22 mouse cellular contexts compared by ENCODE assay signal in the genomic region with DNA sequence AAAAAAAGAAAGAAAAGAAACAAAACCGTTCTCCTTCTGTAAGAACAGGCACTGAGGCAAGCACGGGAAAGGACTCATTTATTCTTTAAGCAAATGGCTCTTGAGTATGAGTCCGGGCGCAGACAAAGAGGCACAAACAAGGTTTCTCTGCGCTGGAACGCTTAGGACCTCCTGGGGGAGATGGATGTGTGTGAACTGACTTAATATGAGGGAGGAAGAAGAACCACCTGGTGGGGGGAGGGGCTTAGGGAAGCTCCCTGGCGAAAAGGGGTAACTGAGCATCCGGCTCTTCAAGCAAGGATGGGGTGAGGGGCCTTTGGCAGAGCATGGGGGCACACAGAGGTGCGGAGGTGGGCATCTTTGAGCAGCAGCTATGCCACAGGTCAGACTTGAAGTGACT. TPM values are rescaled to one million over a fixed set of nuclear protein-coding genes. Genes with fewer than 3 reads are reported as not detected.
A peak's percentile ranks its signal among the peaks of the same experiment; 100 is the strongest.
DNase-seq lines count a peak whose midpoint lies in the region; ATAC-seq and TF ChIP-seq lines count a peak whose summit lies in the region.
"Had no signal": no experiment of that assay in that cellular context is flagged by ENCODE, and none has a peak within 500 bp of the region (broad histone marks: within the 10 kb centered on the region; RNA-seq: fewer than 3 reads in every experiment).

No protein-coding gene starts in this region.

- TF ChIP-seq POLR2A in thymus, adult 2 months (IDR thresholded peaks at IDR 0.05; ENCODE audit: control insufficient read depth, extremely low read depth, insufficient read depth, low read length, poor library complexity) = no peak

- H3K4me3 ChIP-seq in forebrain, embryonic 10.5 days = no peak overlapping the region
- H3K4me3 ChIP-seq in forebrain, embryonic 11.5 days (ENCODE audit: low read depth, low read length) = no peak overlapping the region
- H3K4me3 ChIP-seq in midbrain, embryonic 16.5 days (ENCODE audit: low read depth, low read length) = no peak overlapping the region
- no peak overlapping the region for H3K4me3 ChIP-seq in midbrain, embryonic 10.5 days
- H3K4me3 ChIP-seq in thymus, adult 2 months (ENCODE audit: control insufficient read depth, insufficient read depth, low read length) = no peak overlapping the region
- no peak overlapping the region for H3K4me3 ChIP-seq in heart, embryonic 12.5 days
- H3K4me3 ChIP-seq: embryonic facial prominence, embryonic 10.5 days; hindbrain, embryonic 10.5 days; limb, embryonic 13.5 days; liver, embryonic 12.5 days had no signal

- no peak overlapping the region for H3K9ac ChIP-seq in forebrain, embryonic 11.5 days (ENCODE audit: low read length)
- no peak overlapping the region for H3K9ac ChIP-seq in midbrain, embryonic 16.5 days (ENCODE audit: low read depth, low read length)
- no peak overlapping the region for H3K9ac ChIP-seq in heart, embryonic 12.5 days
- H3K9ac ChIP-seq: liver, embryonic 12.5 days had no signal

- TF ChIP-seq CTCF in thymus, adult 2 months (IDR thresholded peaks at IDR 0.05; ENCODE audit: borderline replicate concordance, control insufficient read depth, extremely low read depth, insufficient read depth, low read length, poor library complexity) = no peak

- peaks cover 74% of the 10 kb centered on the region for H3K4me1 ChIP-seq in forebrain, embryonic 10.5 days
- peaks cover 23% of the 10 kb centered on the region for H3K4me1 ChIP-seq in forebrain, embryonic 11.5 days (replicated peaks; ENCODE audit: control insufficient read depth, insufficient read depth, low read length)
- peaks cover 50% of the 10 kb centered on the region for H3K4me1 ChIP-seq in midbrain, embryonic 16.5 days (ENCODE audit: control insufficient read depth, insufficient read depth, low read length)
- peaks cover 68% of the 10 kb centered on the region for H3K4me1 ChIP-seq in midbrain, embryonic 10.5 days
- H3K4me1 ChIP-seq in thymus, adult 2 months (replicated peaks; ENCODE audit: control insufficient read depth, insufficient read depth, low read length) = peaks cover 23% of the 10 kb centered on the region
- peaks cover 34% of the 10 kb centered on the region for H3K4me1 ChIP-seq in heart, embryonic 12.5 days (replicated peaks)

- no peak overlapping the region for H3K4me2 ChIP-seq in forebrain, embryonic 11.5 days (ENCODE audit: low read depth, low read length, severe bottlenecking)
- H3K4me2 ChIP-seq in midbrain, embryonic 16.5 days (ENCODE audit: low read length) = no peak overlapping the region
- H3K4me2 ChIP-seq in heart, embryonic 12.5 days = no peak overlapping the region
- H3K4me2 ChIP-seq: heart, embryonic 11.5 days; limb, embryonic 13.5 days; liver, embryonic 12.5 days had no signal

- H3K9me3 ChIP-seq in forebrain, embryonic 10.5 days = no peaks in the 10 kb centered on the region
- H3K9me3 ChIP-seq in forebrain, embryonic 11.5 days (ENCODE audit: control insufficient read depth, low read length) = no peaks in the 10 kb centered on the region
- H3K9me3 ChIP-seq in midbrain, embryonic 16.5 days (replicated peaks; ENCODE audit: control insufficient read depth, low read length, poor library complexity, severe bottlenecking) = no peaks in the 10 kb centered on the region
- no peaks in the 10 kb centered on the region for H3K9me3 ChIP-seq in midbrain, embryonic 10.5 days (replicated peaks)
- H3K9me3 ChIP-seq in heart, embryonic 12.5 days (replicated peaks) = no peaks in the 10 kb centered on the region
- H3K9me3 ChIP-seq: embryonic facial prominence, embryonic 10.5 days; hindbrain, embryonic 10.5 days; limb, embryonic 13.5 days; liver, embryonic 12.5 days had no signal

- peaks cover 99% of the 10 kb centered on the region for H3K27me3 ChIP-seq in forebrain, embryonic 10.5 days (ENCODE audit: poor library complexity, severe bottlenecking)
- H3K27me3 ChIP-seq in forebrain, embryonic 11.5 days (ENCODE audit: control insufficient read depth, insufficient read depth, low read length) = peaks cover 4% of the 10 kb centered on the region; the same call in 1 of the 2 replicates
- no peaks in the 10 kb centered on the region for H3K27me3 ChIP-seq in midbrain, embryonic 16.5 days (ENCODE audit: control insufficient read depth, insufficient read depth, low read depth, low read length)
- peaks cover 79% of the 10 kb centered on the region for H3K27me3 ChIP-seq in midbrain, embryonic 10.5 days (ENCODE audit: low read depth, poor library complexity, severe bottlenecking)
- no peaks in the 10 kb centered on the region for H3K27me3 ChIP-seq in thymus, adult 2 months (ENCODE audit: control insufficient read depth, insufficient read depth, low read length)
- H3K27me3 ChIP-seq in heart, embryonic 12.5 days (replicated peaks) = peaks cover 21% of the 10 kb centered on the region; the same call in 1 of the 2 replicates

- H3K36me3 ChIP-seq in forebrain, embryonic 10.5 days (replicated peaks) = no peaks in the 10 kb centered on the region
- no peaks in the 10 kb centered on the region for H3K36me3 ChIP-seq in forebrain, embryonic 11.5 days (ENCODE audit: control insufficient read depth, insufficient read depth, low read length)
- no peaks in the 10 kb centered on the region for H3K36me3 ChIP-seq in midbrain, embryonic 16.5 days (ENCODE audit: control insufficient read depth, insufficient read depth, low read length)
- no peaks in the 10 kb centered on the region for H3K36me3 ChIP-seq in midbrain, embryonic 10.5 days
- H3K36me3 ChIP-seq in thymus, adult 2 months (ENCODE audit: control insufficient read depth, insufficient read depth, low read length) = no peaks in the 10 kb centered on the region
- no peaks in the 10 kb centered on the region for H3K36me3 ChIP-seq in heart, embryonic 12.5 days
- H3K36me3 ChIP-seq: embryonic facial prominence, embryonic 10.5 days; hindbrain, embryonic 10.5 days; limb, embryonic 13.5 days; liver, embryonic 12.5 days had no signal

- ATAC-seq in forebrain, embryonic 11.5 days (replicated peaks; ENCODE audit: low FRiP score) = no peak
- no peak for ATAC-seq in midbrain, embryonic 16.5 days
- ATAC-seq in heart, embryonic 12.5 days (ENCODE audit: insufficient number of reproducible peaks, low FRiP score) = no peak
- ATAC-seq: intestine, postnatal 0 days; liver, embryonic 12.5 days had no signal

- H3K27ac ChIP-seq in forebrain, embryonic 10.5 days = 0 out of 2 replicates have a peak overlapping the region, but pooled peaks have one; percentile 20
- no peak overlapping the region for H3K27ac ChIP-seq in forebrain, embryonic 11.5 days (ENCODE audit: low read depth, low read length)
- H3K27ac ChIP-seq in midbrain, embryonic 16.5 days (ENCODE audit: low read length) = 0 out of 2 replicates have a peak overlapping the region, but pooled peaks have one; percentile 13
- H3K27ac ChIP-seq in midbrain, embryonic 10.5 days (replicated peaks) = no peak overlapping the region
- peak overlapping the region; percentile 53 for H3K27ac ChIP-seq in thymus, adult 2 months (ENCODE audit: control insufficient read depth, insufficient read depth, low read length)
- no peak overlapping the region for H3K27ac ChIP-seq in heart, embryonic 12.5 days (ENCODE audit: poor library complexity, severe bottlenecking)
- H3K27ac ChIP-seq: limb, embryonic 13.5 days; liver, embryonic 12.5 days had no signal

- WGBS in forebrain, embryonic 10.5 days = 56% methylated on average over 9 of the region's 9 CpGs
- 51% methylated on average over 9 of the region's 9 CpGs for WGBS in forebrain, embryonic 11.5 days
- 38% methylated on average over 9 of the region's 9 CpGs for WGBS in midbrain, embryonic 16.5 days
- WGBS in midbrain, embryonic 10.5 days = 57% methylated on average over 9 of the region's 9 CpGs
- WGBS in thymus, adult 2 months = 44% methylated on average over 9 of the region's 9 CpGs
- 69% methylated on average over 9 of the region's 9 CpGs for WGBS in heart, embryonic 12.5 days

- no peak for DNase-seq in forebrain, embryonic 10.5 days (ENCODE audit: extremely low spot score, low spot score)
- DNase-seq in forebrain, embryonic 11.5 days (ENCODE audit: low spot score) = no peak
- DNase-seq in midbrain, embryonic 10.5 days (ENCODE audit: low spot score) = no peak
- peak; percentile 79 for DNase-seq in thymus, adult 2 months
- DNase-seq in thymus, postnatal 4 days = peak; percentile 81
- no peak for DNase-seq in adrenal gland, postnatal 4 days (ENCODE audit: low spot score in 2 of 2)
- DNase-seq: adrenal gland, postnatal 10 days; gastrocnemius, postnatal 14 days; heart, adult 11 months; heart, postnatal 10 days; kidney, postnatal 25 days; lung, adult 2 months; lung, postnatal 14 days; right cerebral cortex, postnatal 14 days had no signal

RNA-seq across cellular contexts. Expression of a gene that starts 5.2 kb away (rescaled TPM):
- polyA plus RNA-seq in forebrain, embryonic 10.5 days (2016; fragmentation: Nextera tagmentation; extraction: Ambion mirVana) = 6.5 and 7.1 TPM in 2 replicates
- 12.1 and 12.6 TPM in 2 replicates for polyA plus RNA-seq in forebrain, embryonic 11.5 days (2014; fragmentation: Nextera tagmentation; extraction: Ambion mirVana)
- polyA plus RNA-seq in midbrain, embryonic 16.5 days (2015; fragmentation: Nextera tagmentation; extraction: Ambion mirVana) = 13.0 and 13.6 TPM in 2 replicates
- polyA plus RNA-seq in midbrain, embryonic 10.5 days (2016; fragmentation: Nextera tagmentation; extraction: Ambion mirVana) = 7.5 and 8.4 TPM in 2 replicates
- polyA plus RNA-seq in thymus, adult 2 months (2012; rRNA removed) = 48.7 and 69.3 TPM in 2 replicates
- 5.4 and 6.4 TPM in 2 replicates for polyA plus RNA-seq in heart, embryonic 12.5 days (2016; fragmentation: Nextera tagmentation; extraction: Ambion mirVana)
- total RNA-seq in adrenal gland, postnatal 4 days (2021) = 10 to 100 TPM; 85.4 to 98.1 TPM

RNA-seq across cellular contexts. Expression of a gene that starts 40.2 kb away (rescaled TPM):
- 1.6 and 2.3 TPM in 2 replicates for polyA plus RNA-seq in forebrain, embryonic 10.5 days (2016; fragmentation: Nextera tagmentation; extraction: Ambion mirVana)
- polyA plus RNA-seq in forebrain, embryonic 11.5 days (2014; fragmentation: Nextera tagmentation; extraction: Ambion mirVana) = 1.7 and 2.9 TPM in 2 replicates
- polyA plus RNA-seq in midbrain, embryonic 16.5 days (2015; fragmentation: Nextera tagmentation; extraction: Ambion mirVana) = 2.6 and 3.0 TPM in 2 replicates
- polyA plus RNA-seq in midbrain, embryonic 10.5 days (2016; fragmentation: Nextera tagmentation; extraction: Ambion mirVana) = 4.3 and 4.6 TPM in 2 replicates
- 8.1 and 9.8 TPM in 2 replicates for polyA plus RNA-seq in thymus, adult 2 months (2012; rRNA removed)
- 1.7 and 1.9 TPM in 2 replicates for polyA plus RNA-seq in heart, embryonic 12.5 days (2016; fragmentation: Nextera tagmentation; extraction: Ambion mirVana)
- 1 to 10 TPM; 3.2 to 4.7 TPM for total RNA-seq in adrenal gland, postnatal 4 days (2021)

Comparison
In these comparisons a context has a peak if more than half of its experiments do, and no peak if none do; other contexts are left out.
1. H3K27ac ChIP-seq: peak in forebrain, embryonic 10.5 days (single experiment), midbrain, embryonic 16.5 days (single experiment) and thymus, adult 2 months (single experiment); none in forebrain, embryonic 11.5 days (single experiment), midbrain, embryonic 10.5 days (single experiment) and heart, embryonic 12.5 days (single experiment).
2. DNase-seq: peak in thymus, adult 2 months (single experiment) and thymus, postnatal 4 days (single experiment); none in forebrain, embryonic 10.5 days (single experiment), forebrain, embryonic 11.5 days (single experiment), midbrain, embryonic 10.5 days (single experiment) and adrenal gland, postnatal 4 days (0 of 2).